In genomic region chr10:8020113-8020512, GRCm38 (mm10) we compare ENCODE assay signal across 30 mouse cellular contexts.
A peak's percentile ranks its signal among the peaks of the same experiment; 100 is the strongest.
DNase-seq lines count a peak whose midpoint lies in the region; ATAC-seq and TF ChIP-seq lines count a peak whose summit lies in the region.
"Had no signal": no experiment of that assay in that cellular context is flagged by ENCODE, and none has a peak within 500 bp of the region (broad histone marks: within the 10 kb centered on the region; RNA-seq: fewer than 3 reads in every experiment).

No protein-coding gene starts in this region.

- no peak for TF ChIP-seq POLR2A in MEL (IDR thresholded peaks at IDR 0.05; ENCODE audit: control insufficient read depth in 1 of 2, insufficient read depth in 1 of 2, low read depth in 1 of 2, low read length in 2 of 2, poor library complexity in 1 of 2)

- peaks cover 19 to 46% of the 10 kb centered on the region in 2 experiments for H3K4me1 ChIP-seq in MEL (ENCODE audit: control insufficient read depth in 1 of 2, insufficient read depth in 2 of 2, low read length in 2 of 2)
- peaks cover 30% of the 10 kb centered on the region for H3K4me1 ChIP-seq in liver, embryonic 13.5 days (replicated peaks)
- H3K4me1 ChIP-seq: forebrain, embryonic 13.5 days; lung, embryonic 15.5 days; neural tube, embryonic 15.5 days had no signal

- no peaks in the 10 kb centered on the region for H3K9me3 ChIP-seq in MEL (replicated peaks; ENCODE audit: insufficient read depth, low read length)
- no peaks in the 10 kb centered on the region for H3K9me3 ChIP-seq in liver, embryonic 13.5 days (replicated peaks)
- H3K9me3 ChIP-seq: forebrain, embryonic 13.5 days; heart, embryonic 12.5 days; limb, embryonic 10.5 days; limb, embryonic 15.5 days; lung, embryonic 15.5 days; megakaryocyte, embryonic 14.5 days; neural tube, embryonic 15.5 days; stomach, embryonic 15.5 days had no signal

- no peaks in the 10 kb centered on the region for H3K79me2 ChIP-seq in MEL (ENCODE audit: control insufficient read depth, insufficient read depth, low read length, poor library complexity)

- H3K27me3 ChIP-seq in MEL (ENCODE audit: control insufficient read depth in 1 of 2, insufficient read depth in 2 of 2, low read length in 2 of 2), result no peaks in the 10 kb centered on the region
- H3K27me3 ChIP-seq in liver, embryonic 13.5 days, result no peaks in the 10 kb centered on the region
- H3K27me3 ChIP-seq: forebrain, embryonic 13.5 days; heart, embryonic 12.5 days; limb, embryonic 15.5 days; lung, embryonic 15.5 days; megakaryocyte, embryonic 14.5 days; neural tube, embryonic 15.5 days; stomach, embryonic 15.5 days had no signal

- H3K9ac ChIP-seq in MEL (ENCODE audit: control insufficient read depth, low read depth, low read length, poor library complexity, severe bottlenecking), result no peak overlapping the region
- no peak overlapping the region for H3K9ac ChIP-seq in liver, embryonic 13.5 days
- H3K9ac ChIP-seq: forebrain, embryonic 13.5 days; heart, embryonic 12.5 days; hindbrain, embryonic 14.5 days; limb, embryonic 15.5 days; lung, embryonic 15.5 days; neural tube, embryonic 15.5 days; stomach, embryonic 15.5 days had no signal

- TF ChIP-seq RAD21 in MEL (IDR thresholded peaks at IDR 0.05; ENCODE audit: low read depth, low read length), result no peak

- peak overlapping the region; percentile 2 to 18; a peak in 1 of 4 replicates for H3K4me3 ChIP-seq in MEL (ENCODE audit: control insufficient read depth in 1 of 2, insufficient read depth in 1 of 2, low read depth in 2 of 2, low read length in 2 of 2)
- H3K4me3 ChIP-seq in liver, embryonic 13.5 days (replicated peaks), result no peak overlapping the region
- H3K4me3 ChIP-seq: forebrain, embryonic 13.5 days; gastrocnemius, adult 2 months; heart, embryonic 12.5 days; limb, embryonic 10.5 days; limb, embryonic 15.5 days; lung, embryonic 15.5 days; megakaryocyte, embryonic 14.5 days; neural tube, embryonic 15.5 days; stomach, embryonic 15.5 days had no signal

- TF ChIP-seq CTCF in MEL (IDR thresholded peaks at IDR 0.05 in 2 of 3, conservative IDR thresholded peaks at IDR 0.05 in 1 of 3; ENCODE audit: control insufficient read depth in 1 of 3, insufficient read depth in 1 of 3, low read depth in 2 of 3, low read length in 3 of 3, poor library complexity in 1 of 3, severe bottlenecking in 1 of 3), result no peak; a peak in 1 of 6 replicates

- DNase-seq in MEL (ENCODE audit: low read depth, low spot score), result peak; percentile 77
- peak; percentile 13 for DNase-seq in liver, embryonic 13.5 days
- no peak for DNase-seq in kidney, postnatal 4 days
- no peak for DNase-seq in layer of hippocampus, postnatal 10 days (ENCODE audit: low spot score in 2 of 2)
- no peak for DNase-seq in gastrocnemius, postnatal 25 days
- DNase-seq in gastrocnemius, adult 8-10 months (ENCODE audit: low spot score in 2 of 2), result no peak
- DNase-seq: adrenal gland, postnatal 10 days; B cell, adult 2 months; cerebellum, adult 2 months; cerebellum, postnatal 25 days; gastrocnemius, adult 2 months; heart, adult 18-20 months; heart, postnatal 4 days; kidney, adult 2 months; midbrain, embryonic 14.5 days; retina, postnatal 1 day; right cerebral cortex, postnatal 25 days had no signal

- 22% methylated on average over 4 of the region's 4 CpGs for WGBS in liver, embryonic 13.5 days (ENCODE audit: insufficient replicate concordance)

- H3K36me3 ChIP-seq in MEL (ENCODE audit: control insufficient read depth in 1 of 2, insufficient read depth in 2 of 2, low read length in 2 of 2), result peaks cover 0 to 46% of the 10 kb centered on the region in 2 experiments; a peak in 2 of 4 replicates
- no peaks in the 10 kb centered on the region for H3K36me3 ChIP-seq in liver, embryonic 13.5 days
- H3K36me3 ChIP-seq: heart, embryonic 12.5 days; limb, embryonic 10.5 days; limb, embryonic 15.5 days; lung, embryonic 15.5 days; neural tube, embryonic 15.5 days; stomach, embryonic 15.5 days had no signal

- H3K27ac ChIP-seq in MEL (ENCODE audit: control insufficient read depth, low read depth, low read length), result peak overlapping the region; percentile 75
- no peak overlapping the region for H3K27ac ChIP-seq in liver, embryonic 13.5 days
- H3K27ac ChIP-seq: forebrain, embryonic 13.5 days; gastrocnemius, adult 2 months; hindbrain, embryonic 14.5 days; kidney, postnatal 0 days; limb, embryonic 10.5 days; limb, embryonic 15.5 days; lung, embryonic 15.5 days; neural tube, embryonic 15.5 days; stomach, embryonic 15.5 days had no signal

- peak; percentile 29 for ATAC-seq in granulocyte monocyte progenitor cell, adult 5-6 weeks (replicated peaks; ENCODE audit: poor library complexity, severe bottlenecking)
- peak; percentile 80 for ATAC-seq in liver, embryonic 13.5 days (ENCODE audit: low read depth)
- ATAC-seq in megakaryocyte, adult 5-6 weeks (ENCODE audit: poor library complexity, severe bottlenecking), result 0 out of 2 replicates have a peak, but pooled peaks have one; percentile 50
- ATAC-seq: forebrain, embryonic 13.5 days; inflammation-experienced regulatory T-cells, adult 6 months had no signal

- TF ChIP-seq EP300 in MEL (IDR thresholded peaks at IDR 0.05; ENCODE audit: low read depth in 1 of 2, low read length in 2 of 2), result peak; percentile 92 to 94

- H3K4me2 ChIP-seq in liver, embryonic 13.5 days, result 0 out of 2 replicates have a peak overlapping the region, but pooled peaks have one; percentile 6
- H3K4me2 ChIP-seq: forebrain, embryonic 13.5 days; heart, embryonic 12.5 days; hindbrain, embryonic 14.5 days; limb, embryonic 15.5 days; lung, embryonic 15.5 days; neural tube, embryonic 15.5 days; stomach, embryonic 15.5 days had no signal

TF ChIP-seq in MEL, 35 proteins besides CTCF, POLR2A, EP300 and RAD21:
- TF ChIP-seq POLR2AphosphoS5 (IDR thresholded peaks at IDR 0.05; ENCODE audit: borderline replicate concordance, low read depth, low read length) (no peak), RCOR1 (IDR thresholded peaks at IDR 0.05; ENCODE audit: low read depth, low read length) (peak; percentile 95), TBP (IDR thresholded peaks at IDR 0.05; ENCODE audit: low read depth, low read length) (no peak), MAX (IDR thresholded peaks at IDR 0.05; ENCODE audit: low read length) (no peak), USF1 (IDR thresholded peaks at IDR 0.05; ENCODE audit: low read depth, low read length) (no peak), MAZ (IDR thresholded peaks at IDR 0.05; ENCODE audit: low read depth, low read length) (0 out of 2 replicates have a peak, but pooled peaks have one; percentile 41), ZNF384 (IDR thresholded peaks at IDR 0.05; ENCODE audit: low read depth, low read length) (no peak), POLR2AphosphoS2 (IDR thresholded peaks at IDR 0.05; ENCODE audit: low read length) (no peak), MYC (IDR thresholded peaks at IDR 0.05; ENCODE audit: low read depth, low read length) (0 out of 2 replicates have a peak, but pooled peaks have one; percentile 45), USF2 (IDR thresholded peaks at IDR 0.05; ENCODE audit: borderline replicate concordance in 1 of 2, insufficient read depth in 1 of 2, low read depth in 1 of 2, low read length in 2 of 2) (no peak), MAFK (IDR thresholded peaks at IDR 0.05; ENCODE audit: borderline replicate concordance, low read depth, low read length) (peak; percentile 72; the same call in 1 of the 2 replicates), CHD1 (IDR thresholded peaks at IDR 0.05; ENCODE audit: low read depth, low read length) (no peak), SMC3 (IDR thresholded peaks at IDR 0.05; ENCODE audit: low read depth, low read length) (no peak), TAL1 (IDR thresholded peaks at IDR 0.05; ENCODE audit: low read length) (peak; percentile 88), SIN3A (IDR thresholded peaks at IDR 0.05; ENCODE audit: low read length) (peak; percentile 69), ELF1 (IDR thresholded peaks at IDR 0.05; ENCODE audit: low read depth, low read length) (no peak), ZKSCAN1 (IDR thresholded peaks at IDR 0.05; ENCODE audit: low read depth, low read length) (no peak), NRF1 (IDR thresholded peaks at IDR 0.05; ENCODE audit: insufficient read depth, low read depth, low read length, poor library complexity, severe bottlenecking) (no peak), HCFC1 (IDR thresholded peaks at IDR 0.05; ENCODE audit: low read depth, low read length) (no peak), GATA1 (IDR thresholded peaks at IDR 0.05; ENCODE audit: low read depth, low read length) (peak; percentile 94), GABPA (IDR thresholded peaks at IDR 0.05; ENCODE audit: low read depth, low read length) (peak; percentile 67; the same call in 1 of the 2 replicates), JUND (IDR thresholded peaks at IDR 0.05; ENCODE audit: low read depth, low read length) (0 out of 2 replicates have a peak, but pooled peaks have one; percentile 57), CHD2 (IDR thresholded peaks at IDR 0.05; ENCODE audit: low read length) (no peak; the same call in 1 of the 2 replicates), BHLHE40 (IDR thresholded peaks at IDR 0.05; ENCODE audit: borderline replicate concordance, low read depth, low read length) (peak; percentile 67; the same call in 1 of the 2 replicates), ZC3H11A (IDR thresholded peaks at IDR 0.05; ENCODE audit: low read depth, low read length) (no peak), ZMIZ1 (IDR thresholded peaks at IDR 0.05; ENCODE audit: low read depth, low read length) (no peak), MXI1 (IDR thresholded peaks at IDR 0.05; ENCODE audit: low read depth, low read length) (no peak), MEF2A (IDR thresholded peaks at IDR 0.05; ENCODE audit: extremely low read depth, insufficient replicate concordance, low read depth, low read length, poor library complexity, severe bottlenecking) (no peak), MYB (IDR thresholded peaks at IDR 0.05; ENCODE audit: low read depth, low read length) (peak; percentile 72; the same call in 1 of the 2 replicates), ETS1 (IDR thresholded peaks at IDR 0.05; ENCODE audit: low read depth, low read length) (peak; percentile 92), UBTF (IDR thresholded peaks at IDR 0.05; ENCODE audit: borderline replicate concordance, insufficient read depth, low read depth, low read length) (no peak), NELFE (IDR thresholded peaks at IDR 0.05; ENCODE audit: low read depth, low read length) (no peak), TCF12 (IDR thresholded peaks at IDR 0.05; ENCODE audit: low read depth, low read length) (peak; percentile 95), E2F4 (IDR thresholded peaks at IDR 0.05; ENCODE audit: borderline replicate concordance, low read depth, low read length) (no peak), KAT2A (conservative IDR thresholded peaks at IDR 0.05; ENCODE audit: low read depth, low read length) (no peak)

Comparison
In these comparisons a context has a peak if more than half of its experiments do, and no peak if none do; other contexts are left out.
1. DNase-seq: peak in MEL (single experiment) and liver, embryonic 13.5 days (single experiment); none in kidney, postnatal 4 days (0 of 2), layer of hippocampus, postnatal 10 days (0 of 2), gastrocnemius, postnatal 25 days (single experiment) and gastrocnemius, adult 8-10 months (0 of 2).
2. ATAC-seq: peak in every context shown above with its lines; median percentile 80 in liver, embryonic 13.5 days; 50 in megakaryocyte, adult 5-6 weeks; 29 in granulocyte monocyte progenitor cell, adult 5-6 weeks.